Mouse (Mus musculus) stomach, embryonic 14.5 days (tissue): ENCODE data around the gene Gm49711. TPM values are rescaled to one million over a fixed set of nuclear protein-coding genes. Genes with fewer than 3 reads are reported as not detected.
A peak's percentile ranks its signal among the peaks of the same experiment; 100 is the strongest.

ENCODE experiments used
- ATAC-seq: fragments of 200-750 bp; cut with Nextera tagmentation; 2 replicates; pipeline ENCODE4 v1.8.0; 2017; ENCODE audit warnings: low read depth, moderate TSS enrichment; ENCODE audit not compliant: insufficient number of reproducible peaks, insufficient read depth, low FRiP score
- H3K27ac ChIP-seq: fragments of 300-500 bp; sonication (generic); 2 replicates; pipeline ENCODE4 v1.5.1; 2014; ENCODE audit warnings: mild to moderate bottlenecking, low read length, moderate library complexity, mixed read lengths
- H3K27me3 ChIP-seq: fragments of 300-500 bp; sonication (generic); 2 replicates; pipeline ENCODE4 v1.6.1; 2014; ENCODE audit warnings: low read length, control low read depth, mixed read lengths; ENCODE audit not compliant: control insufficient read depth, insufficient read depth
- H3K36me3 ChIP-seq: fragments of 300-500 bp; sonication (generic); 2 replicates; pipeline ENCODE4 v1.6.1; 2014; ENCODE audit warnings: mild to moderate bottlenecking, control low read depth, low read length, moderate library complexity, mixed read lengths; ENCODE audit not compliant: control insufficient read depth, insufficient read depth
- H3K4me1 ChIP-seq: fragments of 300-500 bp; sonication (generic); 2 replicates; pipeline ENCODE4 v1.6.1; 2014; ENCODE audit warnings: low read length, control low read depth, mixed read lengths; ENCODE audit not compliant: control insufficient read depth, insufficient read depth
- H3K4me2 ChIP-seq: fragments of 300-500 bp; sonication (generic); replicated peaks from 2 replicates; pipeline ENCODE4 v1.6.1; 2014; ENCODE audit warnings: low read depth, low read length, control low read depth
- H3K4me3 ChIP-seq: fragments of 300-500 bp; sonication (generic); 2 replicates; pipeline ENCODE4 v1.5.1; 2014; ENCODE audit warnings: low read depth, low read length, control low read depth
- H3K9ac ChIP-seq: fragments of 300-500 bp; sonication (generic); replicated peaks from 2 replicates; pipeline ENCODE4 v1.6.1; 2014; ENCODE audit warnings: low read depth, mild to moderate bottlenecking, control low read depth, low read length, moderate library complexity, mixed read lengths
- H3K9me3 ChIP-seq: fragments of 300-500 bp; sonication (generic); 2 replicates; pipeline ENCODE4 v1.6.1; 2016; ENCODE audit warnings: low read depth, low read length, control low read depth; ENCODE audit not compliant: control insufficient read depth
- WGBS: fragments of 180-500 bp; shearing (Covaris S2); extraction: QIAGEN DNeasy Blood & Tissue Kit; methylation state at CpG from one replicate; pipeline ENCODE4 v1.1.7; 2014; 5-methylcytosine and 5-hydroxymethylcytosine counted together
- polyA plus RNA-seq: library from polyadenylated mRNA; unstranded; fragments of >200 nt; fragmentation: Nextera tagmentation; extraction: Ambion mirVana; gene quantifications from 2 replicates; pipeline ENCODE4 v1.2.1, GENCODE M21; 2014

Gm49711 gene
- polyA plus RNA-seq, 1 experiment from 2014 or later = not detected

DNA sequence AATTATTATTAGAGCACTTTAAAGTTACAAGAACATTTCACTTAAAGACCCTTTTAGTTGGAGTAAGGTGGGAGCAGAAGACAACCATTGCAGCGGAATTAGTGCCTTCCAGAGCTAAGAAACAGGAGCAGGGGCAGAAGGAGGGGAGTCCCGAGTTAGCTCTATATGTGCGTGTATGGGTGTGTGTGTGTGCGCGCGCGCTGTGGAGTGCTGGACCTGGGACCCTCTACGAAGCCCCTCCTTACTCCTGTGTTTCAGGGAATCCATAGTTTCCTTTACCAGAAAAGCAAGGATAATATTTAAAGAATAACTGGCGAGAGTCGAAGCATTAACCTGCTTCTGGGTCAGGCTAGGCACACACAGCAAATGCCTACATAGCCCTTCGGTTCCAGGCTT lies 662 bp upstream of the Gm49711 start:
- Histone ChIP-seq H3K4me3 (peak overlapping the region; percentile 62), H3K9ac (peak overlapping the region; percentile 59), H3K27ac (peak overlapping the region; percentile 75), H3K4me2 (peak overlapping the region; percentile 87), H3K4me1 (peaks cover 13% of the 10 kb centered on the region), H3K27me3 (no peaks in the 10 kb centered on the region), H3K36me3 (peaks cover 2% of the 10 kb centered on the region; the same call in 1 of the 2 replicates), H3K9me3 (peaks cover 7% of the 10 kb centered on the region; the same call in 1 of the 2 replicates)
- 0 out of 2 replicates have a peak, but pooled peaks have one; percentile 2 for ATAC-seq
- WGBS = 1% methylated on average over 11 of the region's 11 CpGs

DNA sequence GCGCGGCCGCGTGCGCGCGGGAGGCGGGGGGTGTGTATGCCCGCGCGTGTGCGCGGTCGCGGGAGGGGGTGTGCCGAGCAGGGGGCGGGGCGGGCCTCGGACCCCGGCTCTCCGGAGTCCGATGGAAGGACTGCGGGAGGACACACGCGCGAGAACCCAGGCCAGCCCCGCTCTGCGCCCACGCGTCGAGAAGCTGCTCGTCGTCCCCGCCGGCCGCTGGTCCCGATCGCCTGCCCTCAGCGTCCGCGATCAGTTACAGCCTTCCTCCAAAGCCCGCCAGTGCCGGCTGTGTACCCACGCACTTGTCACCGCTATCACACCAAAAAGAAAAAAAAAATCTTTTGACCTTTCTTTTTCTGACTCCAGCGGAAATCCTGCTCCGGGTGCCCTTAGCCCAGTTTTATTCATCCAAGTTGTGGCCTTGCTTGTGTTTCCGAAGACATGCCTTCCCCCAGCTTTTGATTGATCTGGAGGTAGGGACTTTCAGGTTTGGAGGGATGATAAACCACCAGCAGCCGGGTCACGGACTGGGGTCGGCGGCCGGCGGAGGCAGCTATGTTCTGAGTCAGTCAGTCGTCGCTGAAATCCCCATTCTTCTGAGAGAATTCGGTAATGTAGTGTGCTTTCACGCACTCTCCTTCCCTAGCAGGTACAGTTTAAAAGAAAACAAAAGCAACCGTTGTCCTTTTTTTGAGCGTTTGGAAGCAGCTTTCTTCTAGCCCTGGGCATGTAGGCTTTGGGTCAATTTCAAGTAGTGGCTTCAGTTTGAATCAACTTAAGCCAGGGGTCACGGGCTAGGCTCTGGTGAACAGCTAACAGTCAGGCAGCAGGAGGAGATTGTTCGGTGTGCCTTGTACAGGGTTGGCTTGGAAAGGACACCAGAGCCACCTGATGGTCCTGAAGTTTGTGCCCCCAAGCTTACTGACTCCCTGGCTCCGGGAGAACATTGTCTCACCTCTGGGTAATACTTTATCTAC lies 816 bp downstream of the Gm49711 start:
- peaks cover 13% of the 10 kb centered on the region for H3K4me1 ChIP-seq
- H3K27me3 ChIP-seq = no peaks in the 10 kb centered on the region
- WGBS = 2% methylated on average over 55 of the region's 63 CpGs
- peak overlapping the region; percentile 62 for H3K4me3 ChIP-seq
- ATAC-seq = peak; percentile 59; the same call in 1 of the 2 replicates
- H3K36me3 ChIP-seq = peaks cover 4% of the 10 kb centered on the region; the same call in 1 of the 2 replicates
- H3K27ac ChIP-seq = 0 out of 2 replicates have a peak overlapping the region, but pooled peaks have one; percentile 21
- peak overlapping the region; percentile 59 for H3K9ac ChIP-seq
- H3K9me3 ChIP-seq = peaks cover 4% of the 10 kb centered on the region; the same call in 1 of the 2 replicates
- peak overlapping the region; percentile 87 for H3K4me2 ChIP-seq

DNA sequence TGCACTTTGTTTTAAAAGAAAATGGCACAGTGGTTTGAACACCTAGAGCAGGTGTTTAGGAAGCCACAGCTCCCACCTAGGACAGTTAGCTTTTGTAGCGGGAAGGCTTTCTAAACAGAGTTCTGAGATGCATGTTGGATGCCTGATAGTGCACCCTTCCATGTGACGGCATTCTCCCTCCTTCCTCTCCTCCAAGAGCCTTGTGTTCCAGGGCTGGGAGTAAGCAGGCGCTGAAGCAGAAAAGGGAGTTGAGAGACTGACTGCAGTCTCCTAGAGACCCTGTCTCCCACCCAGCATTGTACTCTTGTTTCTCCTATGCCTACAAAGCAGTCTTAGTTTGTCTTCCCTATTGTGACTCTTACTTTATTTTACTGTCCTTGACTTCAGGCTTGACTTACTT lies 2.1 kb downstream of the Gm49711 start:
- Histone ChIP-seq H3K27me3 (no peaks in the 10 kb centered on the region), H3K9ac (no peak overlapping the region), H3K4me1 (peaks cover 13% of the 10 kb centered on the region), H3K27ac (no peak overlapping the region), H3K4me3 (no peak overlapping the region), H3K4me2 (no peak overlapping the region), H3K9me3 (no peaks in the 10 kb centered on the region), H3K36me3 (peaks cover 4% of the 10 kb centered on the region; the same call in 1 of the 2 replicates)
- WGBS = 82% methylated on average over 3 of the region's 3 CpGs
- no peak for ATAC-seq

DNA sequence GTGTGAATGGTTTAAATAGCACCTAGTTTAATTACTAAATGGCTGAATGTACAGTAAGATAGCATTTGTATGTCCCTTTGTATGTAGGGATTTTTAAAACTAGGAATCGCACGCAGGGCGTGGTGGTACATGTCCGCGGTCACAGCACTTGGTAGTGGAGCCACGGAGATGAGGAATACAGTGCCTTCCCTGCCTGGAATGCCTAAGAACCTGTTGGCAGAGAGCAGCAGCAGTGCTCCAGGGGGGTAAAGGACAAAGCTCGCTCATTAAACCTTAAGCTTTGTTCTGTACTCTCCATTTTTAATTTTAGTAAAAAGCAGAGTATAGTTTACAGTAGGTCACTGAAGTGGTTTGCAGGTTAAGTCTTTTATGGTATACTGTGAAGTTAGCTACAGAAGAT lies 3.5 kb downstream of the Gm49711 start:
- ATAC-seq = no peak
- Histone ChIP-seq H3K27ac (no peak overlapping the region), H3K9ac (no peak overlapping the region), H3K4me1 (peaks cover 13% of the 10 kb centered on the region), H3K27me3 (no peaks in the 10 kb centered on the region), H3K9me3 (no peaks in the 10 kb centered on the region), H3K36me3 (peaks cover 4% of the 10 kb centered on the region; the same call in 1 of the 2 replicates), H3K4me2 (no peak overlapping the region), H3K4me3 (no peak overlapping the region)
- WGBS = 94% methylated on average over 7 of the region's 7 CpGs

DNA sequence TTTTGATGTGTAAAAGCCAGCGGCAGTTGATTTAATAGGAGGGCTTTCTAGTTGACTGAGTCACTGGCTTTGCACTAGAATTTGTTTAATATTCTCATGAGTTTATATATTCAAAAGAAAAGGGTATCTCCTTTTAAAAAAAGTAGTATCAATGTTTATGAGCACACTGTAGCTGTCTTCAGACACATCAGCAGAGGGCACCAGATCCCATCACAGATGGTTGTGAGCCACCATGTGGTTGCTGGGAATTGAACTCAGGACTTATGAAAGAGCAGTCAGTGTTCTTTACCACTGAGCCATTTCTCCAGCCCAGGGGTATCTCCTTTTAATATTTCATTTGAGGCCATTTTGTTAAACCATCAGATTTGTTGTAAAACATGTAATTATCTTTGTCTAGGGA lies 4.7 kb downstream of the Gm49711 start:
- Histone ChIP-seq H3K4me2 (no peak overlapping the region), H3K4me1 (peaks cover 13% of the 10 kb centered on the region), H3K4me3 (no peak overlapping the region), H3K9me3 (no peaks in the 10 kb centered on the region), H3K9ac (no peak overlapping the region), H3K27me3 (no peaks in the 10 kb centered on the region), H3K36me3 (peaks cover 8% of the 10 kb centered on the region; the same call in 1 of the 2 replicates), H3K27ac (no peak overlapping the region)
- 92% methylated on average over 1 of the region's 1 CpGs for WGBS
- ATAC-seq = no peak

DNA sequence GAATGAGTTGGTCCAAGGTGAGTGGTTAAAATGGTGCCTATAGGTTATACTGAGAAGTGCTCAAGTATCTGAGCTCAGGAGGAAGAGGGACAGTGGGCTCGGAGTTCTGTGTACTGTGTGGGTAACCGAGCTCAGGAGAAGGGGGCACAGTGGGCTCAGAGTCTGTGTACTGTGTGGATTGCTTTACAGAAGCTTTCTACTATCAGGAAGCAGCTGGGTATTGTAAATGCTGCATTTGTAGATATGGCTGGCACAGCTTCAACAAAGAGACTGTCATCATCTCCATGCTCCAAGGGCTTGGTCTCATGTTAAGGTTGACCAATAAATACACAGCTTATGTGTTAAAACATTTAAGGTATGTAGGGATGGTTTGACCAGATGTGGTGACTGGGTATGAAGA lies 6.7 kb downstream of the Gm49711 start:
- no peak overlapping the region for H3K4me2 ChIP-seq
- H3K36me3 ChIP-seq = peaks cover 10% of the 10 kb centered on the region; the same call in 1 of the 2 replicates
- H3K27ac ChIP-seq = no peak overlapping the region
- no peak overlapping the region for H3K9ac ChIP-seq
- H3K4me3 ChIP-seq = no peak overlapping the region
- no peaks in the 10 kb centered on the region for H3K9me3 ChIP-seq
- 87% methylated on average over 2 of the region's 2 CpGs for WGBS
- H3K4me1 ChIP-seq = 0 out of 2 replicates have a peak, but pooled peaks cover 6% of the 10 kb centered on the region
- H3K27me3 ChIP-seq = no peaks in the 10 kb centered on the region
- no peak for ATAC-seq

DNA sequence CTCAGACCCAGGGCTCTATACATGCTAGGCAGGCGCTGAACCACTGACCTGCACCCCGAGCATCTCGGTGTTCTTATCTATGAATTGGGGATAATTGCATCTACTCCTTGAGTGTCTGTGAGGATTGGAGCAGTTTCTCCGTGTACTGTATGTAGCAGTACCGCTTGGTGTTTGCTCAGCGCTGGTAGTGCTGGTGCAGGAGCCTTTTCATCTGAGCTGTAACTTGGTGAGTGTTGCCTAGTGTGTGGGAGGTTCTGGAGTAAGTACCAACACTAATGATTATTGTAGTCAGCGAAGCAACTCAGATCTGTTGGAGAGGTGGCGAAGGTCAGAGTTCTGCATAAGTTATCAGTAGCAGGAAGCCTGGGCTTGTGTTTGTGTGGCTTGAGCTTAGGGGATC lies 12.2 kb downstream of the Gm49711 start:
- no peaks in the 10 kb centered on the region for H3K9me3 ChIP-seq
- H3K4me3 ChIP-seq = no peak overlapping the region
- no peak for ATAC-seq
- 84% methylated on average over 8 of the region's 8 CpGs for WGBS
- no peaks in the 10 kb centered on the region for H3K4me1 ChIP-seq
- no peak overlapping the region for H3K27ac ChIP-seq
- H3K4me2 ChIP-seq = no peak overlapping the region
- peaks cover 10% of the 10 kb centered on the region; the same call in 1 of the 2 replicates for H3K36me3 ChIP-seq
- no peaks in the 10 kb centered on the region for H3K27me3 ChIP-seq
- H3K9ac ChIP-seq = no peak overlapping the region

DNA sequence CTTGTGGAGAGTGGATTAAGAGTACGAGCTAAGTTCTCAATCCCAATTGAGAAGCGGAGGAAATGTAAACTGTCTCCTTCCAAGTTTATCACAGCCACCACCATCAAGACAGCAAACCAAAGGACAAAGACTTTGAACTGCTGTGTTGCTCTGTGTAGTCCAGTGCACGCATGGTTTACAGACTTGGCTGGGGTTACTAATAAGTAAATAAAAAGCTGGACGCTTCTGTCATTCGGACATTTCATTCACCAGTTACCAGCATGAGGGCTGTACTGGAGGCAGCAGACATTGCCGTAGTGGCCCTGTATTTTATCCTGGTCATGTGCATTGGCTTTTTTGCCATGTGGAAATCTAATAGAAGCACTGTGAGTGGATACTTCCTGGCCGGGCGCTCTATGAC lies 18.7 kb downstream of the Gm49711 start:
- peaks cover 7% of the 10 kb centered on the region; the same call in 1 of the 2 replicates for H3K36me3 ChIP-seq
- ATAC-seq = no peak
- H3K27ac ChIP-seq = no peak overlapping the region
- 93% methylated on average over 8 of the region's 8 CpGs for WGBS
- H3K27me3 ChIP-seq = no peaks in the 10 kb centered on the region
- H3K4me3 ChIP-seq = no peak overlapping the region
- H3K9ac ChIP-seq = no peak overlapping the region
- H3K4me2 ChIP-seq = no peak overlapping the region
- no peaks in the 10 kb centered on the region; the same call in 1 of the 2 replicates for H3K4me1 ChIP-seq
- H3K9me3 ChIP-seq = no peaks in the 10 kb centered on the region
